Mouse (Mus musculus): ENCODE data around the gene Nckap5l. TPM values are rescaled to one million over a fixed set of nuclear protein-coding genes. Genes with fewer than 3 reads are reported as not detected.
A peak's percentile ranks its signal among the peaks of the same experiment; 100 is the strongest.

The Nckap5l gene
- total and polyA plus RNA-seq, 3 experiments: 3.5 to 5.2 (median 4.2) TPM

GRCm38 (mm10) chr15:99456963-99457605, 464 bp downstream of the Nckap5l start:
- peak; percentile 83 to 84 for DNase-seq
- H3K4me1 ChIP-seq (ENCODE audit: control insufficient read depth, insufficient read depth, low read length): no peaks in the 10 kb centered on the region; the same call in none of the 2 replicates
- 3% methylated on average over 43 of the region's 43 CpGs for WGBS
- peak overlapping the region; percentile 93 for H3K27ac ChIP-seq
- intact Hi-C loops (cut with DNase I): loop anchor here (2.0 kb wide), 1 partner anchor 36 kb away; no protein-coding TSS in a partner anchor
- H3K9ac ChIP-seq (ENCODE audit: low read depth, low read length): peak overlapping the region; percentile 72
- TF ChIP-seq CTCF (IDR thresholded peaks at IDR 0.05) (no peak), EP300 (IDR thresholded peaks at IDR 0.05; ENCODE audit: insufficient read depth, low read depth, low read length) (no peak)
- peaks cover 4% of the 10 kb centered on the region; the same call in 1 of the 2 replicates for H3K79me2 ChIP-seq (replicated peaks; ENCODE audit: control insufficient read depth, insufficient read depth, low read length)
- no peaks in the 10 kb centered on the region for H3K36me3 ChIP-seq (ENCODE audit: control insufficient read depth, insufficient read depth, low read length)
- peak overlapping the region; percentile 96 for H3K4me3 ChIP-seq
- H3K27me3 ChIP-seq (ENCODE audit: control insufficient read depth, insufficient read depth, low read length): no peaks in the 10 kb centered on the region

GRCm38 (mm10) chr15:99456338-99456962, 1.1 kb downstream of the Nckap5l start:
- Histone ChIP-seq H3K27ac (peak overlapping the region; percentile 93), H3K27me3 (ENCODE audit: control insufficient read depth, insufficient read depth, low read length) (no peaks in the 10 kb centered on the region), H3K4me1 (ENCODE audit: control insufficient read depth, insufficient read depth, low read length) (no peaks in the 10 kb centered on the region; the same call in none of the 2 replicates), H3K4me3 (peak overlapping the region; percentile 96), H3K79me2 (replicated peaks; ENCODE audit: control insufficient read depth, insufficient read depth, low read length) (peaks cover 4% of the 10 kb centered on the region; the same call in 1 of the 2 replicates), H3K9ac (ENCODE audit: low read depth, low read length) (peak overlapping the region; percentile 72), H3K36me3 (ENCODE audit: control insufficient read depth, insufficient read depth, low read length) (no peaks in the 10 kb centered on the region)
- 24% methylated on average over 7 of the region's 7 CpGs for WGBS
- peak; percentile 27 to 39 for DNase-seq
- TF ChIP-seq EP300 (IDR thresholded peaks at IDR 0.05; ENCODE audit: insufficient read depth, low read depth, low read length): no peak
- no peak for TF ChIP-seq CTCF (IDR thresholded peaks at IDR 0.05)
- no peak for TF ChIP-seq POLR2A (IDR thresholded peaks at IDR 0.05; ENCODE audit: insufficient read depth, low read depth, low read length)
- intact Hi-C loops (cut with DNase I): loop anchor here (2.0 kb wide), 1 partner anchor 36 kb away; no protein-coding TSS in a partner anchor

- TF ChIP-seq POLR2A (IDR thresholded peaks at IDR 0.05; ENCODE audit: insufficient read depth, low read depth, low read length) (no peak), EP300 (IDR thresholded peaks at IDR 0.05; ENCODE audit: insufficient read depth, low read depth, low read length) (no peak), CTCF (IDR thresholded peaks at IDR 0.05) (no peak)
- intact Hi-C loops (cut with DNase I): no loop called here
- Histone ChIP-seq H3K4me1 (ENCODE audit: control insufficient read depth, insufficient read depth, low read length) (no peaks in the 10 kb centered on the region; the same call in none of the 2 replicates), H3K9ac (ENCODE audit: low read depth, low read length) (no peak overlapping the region), H3K4me3 (no peak overlapping the region), H3K79me2 (replicated peaks; ENCODE audit: control insufficient read depth, insufficient read depth, low read length) (peaks cover 4% of the 10 kb centered on the region; the same call in 1 of the 2 replicates), H3K36me3 (ENCODE audit: control insufficient read depth, insufficient read depth, low read length) (no peaks in the 10 kb centered on the region), H3K27me3 (ENCODE audit: control insufficient read depth, insufficient read depth, low read length) (no peaks in the 10 kb centered on the region), H3K27ac (no peak overlapping the region)
- no peak for DNase-seq
- WGBS: 87% methylated on average over 3 of the region's 3 CpGs
Measured at GRCm38 (mm10) chr15:99455415-99455814, 2.1 kb downstream of the Nckap5l start.

- Histone ChIP-seq H3K9ac (ENCODE audit: low read depth, low read length) (no peak overlapping the region), H3K79me2 (replicated peaks; ENCODE audit: control insufficient read depth, insufficient read depth, low read length) (peaks cover 4% of the 10 kb centered on the region; the same call in 1 of the 2 replicates), H3K27me3 (ENCODE audit: control insufficient read depth, insufficient read depth, low read length) (no peaks in the 10 kb centered on the region), H3K4me1 (ENCODE audit: control insufficient read depth, insufficient read depth, low read length) (peaks cover 3% of the 10 kb centered on the region), H3K4me3 (no peak overlapping the region), H3K36me3 (ENCODE audit: control insufficient read depth, insufficient read depth, low read length) (peaks cover 2% of the 10 kb centered on the region; the same call in 1 of the 2 replicates), H3K27ac (no peak overlapping the region)
- intact Hi-C loops (cut with DNase I): no loop called here
- no peak for DNase-seq
- TF ChIP-seq POLR2A (IDR thresholded peaks at IDR 0.05; ENCODE audit: insufficient read depth, low read depth, low read length) (no peak), EP300 (IDR thresholded peaks at IDR 0.05; ENCODE audit: insufficient read depth, low read depth, low read length) (no peak), CTCF (IDR thresholded peaks at IDR 0.05) (no peak)
- 82% methylated on average over 7 of the region's 7 CpGs for WGBS
Measured at GRCm38 (mm10) chr15:99454585-99455279, 2.8 kb downstream of the Nckap5l start.

GRCm38 (mm10) chr15:99453153-99453900, 4.2 kb downstream of the Nckap5l start:
- TF ChIP-seq EP300 (IDR thresholded peaks at IDR 0.05; ENCODE audit: insufficient read depth, low read depth, low read length) (no peak), CTCF (IDR thresholded peaks at IDR 0.05) (no peak), POLR2A (IDR thresholded peaks at IDR 0.05; ENCODE audit: insufficient read depth, low read depth, low read length) (no peak)
- Histone ChIP-seq H3K36me3 (ENCODE audit: control insufficient read depth, insufficient read depth, low read length) (peaks cover 2% of the 10 kb centered on the region; the same call in 1 of the 2 replicates), H3K27ac (no peak overlapping the region), H3K9ac (ENCODE audit: low read depth, low read length) (no peak overlapping the region), H3K4me1 (ENCODE audit: control insufficient read depth, insufficient read depth, low read length) (peaks cover 12% of the 10 kb centered on the region), H3K4me3 (no peak overlapping the region), H3K27me3 (ENCODE audit: control insufficient read depth, insufficient read depth, low read length) (no peaks in the 10 kb centered on the region), H3K79me2 (replicated peaks; ENCODE audit: control insufficient read depth, insufficient read depth, low read length) (peaks cover 4% of the 10 kb centered on the region; the same call in 1 of the 2 replicates)
- no peak for DNase-seq
- 78% methylated on average over 11 of the region's 11 CpGs for WGBS
- intact Hi-C loops (cut with DNase I): no loop called here
